Mouse (Mus musculus) inflammation-experienced regulatory T-cells, adult 6 months (primary cell): ENCODE measurements around the gene Tspan13. TPM values are rescaled to one million over a fixed set of nuclear protein-coding genes. Genes with fewer than 3 reads are reported as not detected.

Experiments
- ATAC-seq: one replicate; pipeline ENCODE4 v1.8.0; 2017
- polyA plus RNA-seq, 3 experiments: library from polyadenylated mRNA; unstranded; fragments of 100-300 nt; shearing (Covaris generic); gene quantifications; one replicate each; pipeline ENCODE4 v1.2.1; 2017

Tspan13 gene
- polyA plus RNA-seq, 3 experiments from 2014 or later, result 217 to 248 (median 230) TPM

DNA sequence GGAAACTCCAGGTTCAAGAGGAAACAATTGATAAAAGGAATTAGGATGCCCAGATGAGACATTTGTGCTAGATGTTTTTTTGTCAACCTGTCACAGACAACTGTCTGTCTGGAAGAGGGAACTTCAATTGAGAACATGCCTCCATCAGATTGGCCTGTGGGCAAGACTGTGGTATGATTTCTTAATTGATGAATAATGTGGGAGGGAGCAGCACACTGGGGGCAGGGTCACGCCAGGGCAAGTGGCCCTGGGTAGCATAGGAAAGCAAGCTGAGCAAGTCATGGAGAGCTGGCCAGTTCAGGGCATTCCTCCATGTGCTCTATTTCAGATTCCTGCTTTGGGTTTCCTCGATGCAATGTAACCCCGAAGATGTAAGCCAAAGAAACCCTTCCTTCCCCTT is 66.4 kb downstream of the Tspan13 start:
- ATAC-seq, result no peak

- no peak for ATAC-seq
These were observed 75.5 kb downstream of the Tspan13 start for GRCm38 (mm10) chr12:35966768-35967141.

DNA sequence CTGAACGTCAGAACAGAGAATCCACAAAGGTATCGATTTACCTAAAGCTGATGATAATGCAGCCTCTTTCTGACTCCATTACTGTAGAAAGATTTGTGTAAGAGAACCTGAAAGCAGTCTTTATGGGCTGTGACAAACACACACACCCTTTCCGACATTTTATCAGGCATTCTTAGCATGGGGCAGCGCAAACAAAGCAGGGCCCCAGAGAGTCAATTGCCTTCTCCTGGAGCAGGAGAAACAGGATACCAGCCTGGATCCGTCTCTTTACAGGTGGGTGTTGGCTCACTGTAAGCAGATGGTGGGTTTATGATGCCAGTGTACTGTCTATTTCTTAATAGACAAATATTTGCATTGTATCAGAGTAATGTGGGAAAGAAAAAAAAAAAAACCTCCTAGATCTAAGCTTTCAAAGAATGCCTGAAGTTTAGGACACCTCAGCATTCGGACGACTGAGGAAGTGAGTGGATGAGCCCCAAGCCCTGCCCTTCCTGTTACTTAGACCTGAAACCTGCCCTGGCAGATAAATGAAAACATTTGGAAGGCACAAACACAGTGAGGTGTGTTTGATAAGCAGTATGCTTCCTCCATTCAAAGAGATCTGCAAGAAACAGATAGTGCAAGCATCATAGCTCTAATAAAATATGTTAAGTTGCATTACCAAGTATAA is 76.1 kb downstream of the Tspan13 start:
- ATAC-seq, result no peak

Other genes starting within 250 kb of the Tspan13 start
- not detected for gene Agr3, start 116.9 kb downstream of the Tspan13 start, polyA plus RNA-seq
- gene Agr2, start 49.6 kb downstream of the Tspan13 start, polyA plus RNA-seq, result not detected
- 10 to 100 TPM; 37.6 to 51.3 (median 47.3) TPM for gene Ankmy2, start 114.6 kb upstream of the Tspan13 start, polyA plus RNA-seq
- gene Bzw2, start 115.6 kb upstream of the Tspan13 start, polyA plus RNA-seq, result 100 to 1,000 TPM; 133 to 204 (median 162) TPM
- under 1 TPM in 1 of 3 experiments, not detected in 2; 0.54 TPM for gene Lrrc72, start 210.9 kb upstream of the Tspan13 start, polyA plus RNA-seq